Mouse (Mus musculus): ENCODE measurements around the gene Nlrc4. TPM values are rescaled to one million over a fixed set of nuclear protein-coding genes. Genes with fewer than 3 reads are reported as not detected.

The Nlrc4 gene
- polyA plus RNA-seq, 1 experiment from 2014 or later: 0.23 TPM

- Histone ChIP-seq H3K36me3 (no peaks in the 10 kb centered on the region), H3K4me1 (replicated peaks) (no peaks in the 10 kb centered on the region), H3K27ac (no peak overlapping the region), H3K27me3 (no peaks in the 10 kb centered on the region), H3K9me3 (no peaks in the 10 kb centered on the region), H3K9ac (replicated peaks) (no peak overlapping the region), H3K4me2 (no peak overlapping the region), H3K4me3 (replicated peaks) (no peak overlapping the region)
- ATAC-seq (ENCODE audit: insufficient number of reproducible peaks, insufficient read depth, low FRiP score, low TSS enrichment, low read depth): no peak
Observed at GRCm38 (mm10) chr17:74463510-74463909, 4.6 kb upstream of the Nlrc4 start.

- Histone ChIP-seq H3K4me1 (replicated peaks) (no peaks in the 10 kb centered on the region), H3K27me3 (no peaks in the 10 kb centered on the region), H3K27ac (no peak overlapping the region), H3K9ac (replicated peaks) (no peak overlapping the region), H3K9me3 (no peaks in the 10 kb centered on the region), H3K36me3 (no peaks in the 10 kb centered on the region), H3K4me2 (no peak overlapping the region), H3K4me3 (replicated peaks) (no peak overlapping the region)
- ATAC-seq (ENCODE audit: insufficient number of reproducible peaks, insufficient read depth, low FRiP score, low TSS enrichment, low read depth): no peak
- WGBS: 75% methylated on average over 10 of the region's 10 CpGs
Observed at GRCm38 (mm10) chr17:74457972-74458677, 817 bp downstream of the Nlrc4 start.

GRCm38 (mm10) chr17:74456825-74457224 is 2.1 kb downstream of the Nlrc4 start:
- WGBS: 88% methylated on average over 5 of the region's 5 CpGs
- Histone ChIP-seq H3K27ac (no peak overlapping the region), H3K27me3 (no peaks in the 10 kb centered on the region), H3K4me2 (no peak overlapping the region), H3K4me3 (replicated peaks) (no peak overlapping the region), H3K36me3 (no peaks in the 10 kb centered on the region), H3K9me3 (no peaks in the 10 kb centered on the region), H3K4me1 (replicated peaks) (no peaks in the 10 kb centered on the region), H3K9ac (replicated peaks) (no peak overlapping the region)
- no peak for ATAC-seq (ENCODE audit: insufficient number of reproducible peaks, insufficient read depth, low FRiP score, low TSS enrichment, low read depth)

- Histone ChIP-seq H3K36me3 (no peaks in the 10 kb centered on the region), H3K27ac (no peak overlapping the region), H3K4me2 (no peak overlapping the region), H3K4me1 (replicated peaks) (no peaks in the 10 kb centered on the region), H3K27me3 (no peaks in the 10 kb centered on the region), H3K4me3 (replicated peaks) (no peak overlapping the region), H3K9ac (replicated peaks) (no peak overlapping the region), H3K9me3 (no peaks in the 10 kb centered on the region)
- no peak for ATAC-seq (ENCODE audit: insufficient number of reproducible peaks, insufficient read depth, low FRiP score, low TSS enrichment, low read depth)
- WGBS: 85% methylated on average over 4 of the region's 4 CpGs
Observed at GRCm38 (mm10) chr17:74455426-74455825, 3.5 kb downstream of the Nlrc4 start.

- H3K4me3 ChIP-seq (replicated peaks): no peak overlapping the region
- ATAC-seq (ENCODE audit: insufficient number of reproducible peaks, insufficient read depth, low FRiP score, low TSS enrichment, low read depth): no peak
- WGBS: 79% methylated on average over 1 of the region's 1 CpGs
Observed at GRCm38 (mm10) chr17:74454660-74455059, 4.3 kb downstream of the Nlrc4 start.

GRCm38 (mm10) chr17:74453928-74454327 is 5.0 kb downstream of the Nlrc4 start:
- Histone ChIP-seq H3K36me3 (no peaks in the 10 kb centered on the region), H3K4me2 (no peak overlapping the region), H3K9ac (replicated peaks) (no peak overlapping the region), H3K27me3 (no peaks in the 10 kb centered on the region), H3K27ac (no peak overlapping the region), H3K9me3 (no peaks in the 10 kb centered on the region), H3K4me3 (replicated peaks) (no peak overlapping the region), H3K4me1 (replicated peaks) (no peaks in the 10 kb centered on the region)
- no peak for ATAC-seq (ENCODE audit: insufficient number of reproducible peaks, insufficient read depth, low FRiP score, low TSS enrichment, low read depth)
- WGBS: 76% methylated on average over 3 of the region's 3 CpGs

More at GRCm38 (mm10) chr17:74454660-74455059, 4.3 kb downstream of the Nlrc4 start:
- Histone ChIP-seq H3K9me3 (no peaks in the 10 kb centered on the region), H3K27ac (no peak overlapping the region), H3K4me1 (replicated peaks) (no peaks in the 10 kb centered on the region), H3K9ac (replicated peaks) (no peak overlapping the region), H3K27me3 (no peaks in the 10 kb centered on the region), H3K36me3 (no peaks in the 10 kb centered on the region), H3K4me2 (no peak overlapping the region)

- H3K4me2 ChIP-seq: no peak overlapping the region
- H3K4me1 ChIP-seq (replicated peaks): no peaks in the 10 kb centered on the region
- H3K27ac ChIP-seq: no peak overlapping the region
- no peaks in the 10 kb centered on the region for H3K36me3 ChIP-seq
- ATAC-seq (ENCODE audit: insufficient number of reproducible peaks, insufficient read depth, low FRiP score, low TSS enrichment, low read depth): no peak
- H3K4me3 ChIP-seq (replicated peaks): no peak overlapping the region
- WGBS: 91% methylated on average over 10 of the region's 10 CpGs
- H3K9me3 ChIP-seq: no peaks in the 10 kb centered on the region
- no peak overlapping the region for H3K9ac ChIP-seq (replicated peaks)
- H3K27me3 ChIP-seq: no peaks in the 10 kb centered on the region
Observed at GRCm38 (mm10) chr17:74449776-74450175, 9.2 kb downstream of the Nlrc4 start.

GRCm38 (mm10) chr17:74440486-74440885 is 18.5 kb downstream of the Nlrc4 start:
- H3K4me3 ChIP-seq (replicated peaks): no peak overlapping the region
- no peaks in the 10 kb centered on the region for H3K27me3 ChIP-seq
- H3K4me1 ChIP-seq (replicated peaks): no peaks in the 10 kb centered on the region
- WGBS: 83% methylated on average over 5 of the region's 5 CpGs
- H3K4me2 ChIP-seq: no peak overlapping the region
- H3K36me3 ChIP-seq: no peaks in the 10 kb centered on the region
- no peak overlapping the region for H3K9ac ChIP-seq (replicated peaks)
- H3K27ac ChIP-seq: no peak overlapping the region
- no peaks in the 10 kb centered on the region for H3K9me3 ChIP-seq
- no peak for ATAC-seq (ENCODE audit: insufficient number of reproducible peaks, insufficient read depth, low FRiP score, low TSS enrichment, low read depth)

- H3K36me3 ChIP-seq: no peaks in the 10 kb centered on the region
- H3K4me2 ChIP-seq: no peak overlapping the region
- no peak for ATAC-seq (ENCODE audit: insufficient number of reproducible peaks, insufficient read depth, low FRiP score, low TSS enrichment, low read depth)
- no peaks in the 10 kb centered on the region for H3K9me3 ChIP-seq
- no peak overlapping the region for H3K4me3 ChIP-seq (replicated peaks)
- 75% methylated on average over 9 of the region's 9 CpGs for WGBS
- no peaks in the 10 kb centered on the region for H3K27me3 ChIP-seq
- no peaks in the 10 kb centered on the region for H3K4me1 ChIP-seq (replicated peaks)
- H3K9ac ChIP-seq (replicated peaks): no peak overlapping the region
- H3K27ac ChIP-seq: no peak overlapping the region
Observed at GRCm38 (mm10) chr17:74437762-74438161, 21.2 kb downstream of the Nlrc4 start.

GRCm38 (mm10) chr17:74432631-74433030 is 26.3 kb downstream of the Nlrc4 start:
- WGBS: 89% methylated on average over 5 of the region's 5 CpGs
- H3K4me1 ChIP-seq (replicated peaks): no peaks in the 10 kb centered on the region
- ATAC-seq (ENCODE audit: insufficient number of reproducible peaks, insufficient read depth, low FRiP score, low TSS enrichment, low read depth): no peak
- H3K36me3 ChIP-seq: peaks cover 18% of the 10 kb centered on the region
- no peaks in the 10 kb centered on the region for H3K27me3 ChIP-seq
- no peak overlapping the region for H3K4me2 ChIP-seq
- H3K9ac ChIP-seq (replicated peaks): no peak overlapping the region
- H3K4me3 ChIP-seq (replicated peaks): no peak overlapping the region
- no peaks in the 10 kb centered on the region for H3K9me3 ChIP-seq
- H3K27ac ChIP-seq: no peak overlapping the region

- Histone ChIP-seq H3K36me3 (peaks cover 30% of the 10 kb centered on the region), H3K27me3 (no peaks in the 10 kb centered on the region), H3K4me3 (replicated peaks) (no peak overlapping the region), H3K9me3 (no peaks in the 10 kb centered on the region), H3K27ac (no peak overlapping the region), H3K4me1 (replicated peaks) (no peaks in the 10 kb centered on the region), H3K9ac (replicated peaks) (no peak overlapping the region), H3K4me2 (no peak overlapping the region)
- no peak for ATAC-seq (ENCODE audit: insufficient number of reproducible peaks, insufficient read depth, low FRiP score, low TSS enrichment, low read depth)
- WGBS: 75% methylated on average over 13 of the region's 13 CpGs
Observed at GRCm38 (mm10) chr17:74431481-74431880, 27.5 kb downstream of the Nlrc4 start.

- WGBS: 87% methylated on average over 8 of the region's 8 CpGs
- no peak for ATAC-seq (ENCODE audit: insufficient number of reproducible peaks, insufficient read depth, low FRiP score, low TSS enrichment, low read depth)
- H3K27me3 ChIP-seq: no peaks in the 10 kb centered on the region
Observed at GRCm38 (mm10) chr17:74430074-74430473, 28.9 kb downstream of the Nlrc4 start.

More at GRCm38 (mm10) chr17:74430074-74430473, 28.9 kb downstream of the Nlrc4 start:
- H3K4me2 ChIP-seq: no peak overlapping the region
- H3K4me1 ChIP-seq (replicated peaks): no peaks in the 10 kb centered on the region
- peaks cover 38% of the 10 kb centered on the region for H3K36me3 ChIP-seq
- H3K4me3 ChIP-seq (replicated peaks): no peak overlapping the region
- H3K9me3 ChIP-seq: no peaks in the 10 kb centered on the region
- no peak overlapping the region for H3K27ac ChIP-seq
- H3K9ac ChIP-seq (replicated peaks): no peak overlapping the region

Data from limb, embryonic 12.5 days (tissue).